Mouse (Mus musculus) embryonic facial prominence, embryonic 11.5 days (tissue): ENCODE results near the gene Abhd12. TPM values are rescaled to one million over a fixed set of nuclear protein-coding genes. Genes with fewer than 3 reads are reported as not detected.

Experiments
- ATAC-seq: fragments of 200-750 bp; cut with Nextera tagmentation; replicated peaks from 2 replicates; pipeline ENCODE4 v1.8.0; 2017; ENCODE audit warnings: low read depth; ENCODE audit not compliant: insufficient number of reproducible peaks, low FRiP score, low TSS enrichment
- DNase-seq: peaks from one replicate; pipeline ENCODE4 v3.0.0-alpha.2; 2015; ENCODE audit warnings: low spot score
- H3K27ac ChIP-seq: fragments of 300-500 bp; sonication (generic); replicated peaks from 2 replicates; pipeline ENCODE4 v1.5.1; 2014; ENCODE audit warnings: mild to moderate bottlenecking, low read depth, low read length, control low read depth
- H3K27me3 ChIP-seq: fragments of 300-500 bp; sonication (generic); 2 replicates; pipeline ENCODE4 v1.6.1; 2014; ENCODE audit warnings: mild to moderate bottlenecking, low read length, moderate library complexity, mixed read lengths; ENCODE audit not compliant: control insufficient read depth, insufficient read depth
- H3K36me3 ChIP-seq: fragments of 300-500 bp; sonication (generic); replicated peaks from 2 replicates; pipeline ENCODE4 v1.6.1; 2014; ENCODE audit warnings: low read depth, mild to moderate bottlenecking, low read length, moderate library complexity, mixed read lengths; ENCODE audit not compliant: control insufficient read depth, insufficient read depth
- H3K4me1 ChIP-seq: fragments of 300-500 bp; sonication (generic); 2 replicates; pipeline ENCODE4 v1.6.1; 2014; ENCODE audit warnings: low read length, mixed read lengths; ENCODE audit not compliant: control insufficient read depth, insufficient read depth
- H3K4me2 ChIP-seq: fragments of 300-500 bp; sonication (generic); 2 replicates; pipeline ENCODE4 v1.6.1; 2014; ENCODE audit warnings: low read depth, mild to moderate bottlenecking, control low read depth, low read length, moderate library complexity
- H3K4me3 ChIP-seq: fragments of 300-500 bp; sonication (generic); 2 replicates; pipeline ENCODE4 v1.5.1; 2014; ENCODE audit warnings: low read depth, low read length, control low read depth
- H3K9ac ChIP-seq: fragments of 300-500 bp; sonication (generic); replicated peaks from 2 replicates; pipeline ENCODE4 v1.6.1; 2014; ENCODE audit warnings: mild to moderate bottlenecking, control low read depth, low read length
- H3K9me3 ChIP-seq: fragments of 300-500 bp; sonication (generic); replicated peaks from 2 replicates; pipeline ENCODE4 v1.6.1; 2016; ENCODE audit warnings: mild to moderate bottlenecking, low read length, inconsistent platforms, mixed read lengths; ENCODE audit not compliant: control insufficient read depth
- WGBS: fragments of 180-500 bp; shearing (Covaris S2); extraction: QIAGEN DNeasy Blood & Tissue Kit; methylation state at CpG from one replicate; pipeline ENCODE4 v1.1.7; 2014; 5-methylcytosine and 5-hydroxymethylcytosine counted together
- polyA plus RNA-seq: library from polyadenylated mRNA; unstranded; fragments of >200 nt; fragmentation: Nextera tagmentation; extraction: Ambion mirVana; gene quantifications from 2 replicates; pipeline ENCODE4 v1.2.1, GENCODE M21; 2014

The Abhd12 gene
- polyA plus RNA-seq, 1 experiment from 2014 or later = 54.9 TPM

DNA sequence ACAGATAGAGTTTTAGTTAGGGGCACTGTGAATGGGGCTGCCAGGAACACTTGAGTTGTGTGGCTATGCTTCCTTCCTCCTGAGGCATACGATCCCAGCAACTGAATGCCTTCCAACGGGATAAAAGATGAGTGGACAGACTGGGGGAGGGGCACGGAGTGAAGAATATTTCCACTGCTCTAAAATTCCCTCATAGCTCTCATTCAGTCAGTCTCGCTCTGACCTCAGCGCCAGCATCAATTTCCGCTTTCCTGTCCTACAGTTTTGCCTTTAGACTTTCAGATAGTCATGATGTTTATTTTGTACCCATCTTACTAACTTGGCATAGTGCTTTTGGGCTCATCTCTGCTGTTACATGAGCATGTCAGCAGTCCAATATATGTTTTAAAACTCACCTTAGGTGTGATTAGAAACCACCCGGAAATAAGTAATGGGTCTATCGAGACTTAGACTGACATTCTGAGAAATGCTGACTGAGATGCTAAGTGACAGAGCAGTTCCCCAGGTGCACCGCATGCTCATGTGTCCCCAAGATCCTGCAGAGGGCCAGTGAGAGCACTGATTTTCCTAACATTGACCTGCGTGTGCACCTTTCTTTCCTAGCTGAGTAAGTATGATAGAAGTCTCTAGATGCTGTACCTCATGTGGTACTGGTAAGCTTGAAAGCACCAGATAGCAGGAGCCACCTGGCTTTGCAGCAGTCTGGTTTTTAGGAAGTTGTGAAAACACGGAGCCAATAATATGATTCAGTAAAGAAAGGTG lies 44.7 kb downstream of the Abhd12 start:
- H3K9me3 ChIP-seq = no peaks in the 10 kb centered on the region
- H3K4me2 ChIP-seq = no peak overlapping the region
- H3K4me3 ChIP-seq = no peak overlapping the region
- ATAC-seq = no peak
- no peak overlapping the region for H3K9ac ChIP-seq
- no peaks in the 10 kb centered on the region for H3K27me3 ChIP-seq
- H3K4me1 ChIP-seq = no peaks in the 10 kb centered on the region
- DNase-seq = no peak
- 80% methylated on average over 11 of the region's 11 CpGs for WGBS
- H3K27ac ChIP-seq = no peak overlapping the region
- H3K36me3 ChIP-seq = no peaks in the 10 kb centered on the region

DNA sequence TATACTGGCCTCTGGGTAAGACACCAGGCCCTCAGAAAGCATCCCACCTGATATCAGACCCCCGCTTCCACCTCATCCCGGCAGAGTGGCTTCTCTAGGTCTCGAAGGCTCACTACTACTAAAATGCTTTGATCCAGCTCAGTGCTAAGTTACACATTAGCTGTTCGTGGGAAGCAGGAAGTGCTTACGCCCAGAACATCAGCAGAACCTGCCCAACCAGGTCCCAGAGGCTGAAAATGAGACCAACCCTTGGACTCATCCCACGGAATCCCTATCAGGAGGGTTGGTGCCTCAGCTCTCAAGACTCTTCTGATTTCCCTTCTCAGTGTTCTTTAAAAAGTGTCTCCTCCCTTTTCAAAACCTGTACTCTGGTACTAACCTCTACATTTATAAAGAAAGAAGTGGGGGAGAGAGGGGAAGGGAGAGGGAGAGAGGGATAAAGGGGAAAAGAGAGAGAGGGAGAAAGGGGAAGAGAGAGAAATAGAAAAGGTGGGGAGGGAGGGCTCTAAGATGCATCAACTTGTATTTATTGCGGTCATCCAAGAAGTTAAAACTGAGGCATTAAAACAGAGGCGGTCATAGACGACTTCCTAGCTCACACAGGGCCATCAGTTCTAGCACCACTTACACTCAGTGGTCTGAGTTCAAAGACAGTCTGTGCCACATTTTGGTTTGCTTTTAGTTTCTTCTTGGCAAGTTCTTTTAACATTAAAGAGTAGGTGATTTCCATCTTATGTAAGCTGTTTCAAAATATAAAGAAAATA lies 45.6 kb downstream of the Abhd12 start:
- 92% methylated on average over 9 of the region's 9 CpGs for WGBS

DNA sequence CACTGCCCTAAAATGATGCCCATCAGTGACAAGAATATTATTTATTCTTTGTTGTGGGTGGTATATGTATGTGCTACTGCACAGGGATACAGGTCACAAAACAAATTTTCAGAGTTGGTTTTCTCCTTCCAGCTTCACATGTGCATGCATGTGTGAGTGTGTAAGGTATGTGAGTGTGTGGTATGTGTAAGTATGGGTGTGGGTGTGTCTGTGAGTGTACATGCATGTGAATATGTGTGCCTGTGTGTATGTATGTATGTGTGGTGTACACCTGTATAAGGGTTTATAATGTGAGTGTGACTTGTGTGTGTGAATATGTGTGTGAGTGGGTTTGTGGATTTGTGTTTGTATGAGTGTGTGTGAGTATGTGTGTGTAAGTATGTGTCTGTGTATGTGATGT lies 49.4 kb downstream of the Abhd12 start:
- Histone ChIP-seq H3K27ac (no peak overlapping the region), H3K4me3 (no peak overlapping the region), H3K36me3 (no peaks in the 10 kb centered on the region), H3K27me3 (no peaks in the 10 kb centered on the region), H3K9ac (no peak overlapping the region), H3K4me2 (no peak overlapping the region), H3K9me3 (no peaks in the 10 kb centered on the region), H3K4me1 (no peaks in the 10 kb centered on the region)
- DNase-seq (no peak), ATAC-seq (no peak)

More for the DNA sequence above, 45.6 kb downstream of the Abhd12 start:
- no peak overlapping the region for H3K27ac ChIP-seq
- H3K9ac ChIP-seq = no peak overlapping the region
- H3K9me3 ChIP-seq = no peaks in the 10 kb centered on the region
- no peaks in the 10 kb centered on the region for H3K27me3 ChIP-seq
- H3K4me3 ChIP-seq = no peak overlapping the region
- ATAC-seq (no peak), DNase-seq (no peak)
- H3K4me2 ChIP-seq = no peak overlapping the region
- no peaks in the 10 kb centered on the region for H3K36me3 ChIP-seq
- H3K4me1 ChIP-seq = no peaks in the 10 kb centered on the region

DNA sequence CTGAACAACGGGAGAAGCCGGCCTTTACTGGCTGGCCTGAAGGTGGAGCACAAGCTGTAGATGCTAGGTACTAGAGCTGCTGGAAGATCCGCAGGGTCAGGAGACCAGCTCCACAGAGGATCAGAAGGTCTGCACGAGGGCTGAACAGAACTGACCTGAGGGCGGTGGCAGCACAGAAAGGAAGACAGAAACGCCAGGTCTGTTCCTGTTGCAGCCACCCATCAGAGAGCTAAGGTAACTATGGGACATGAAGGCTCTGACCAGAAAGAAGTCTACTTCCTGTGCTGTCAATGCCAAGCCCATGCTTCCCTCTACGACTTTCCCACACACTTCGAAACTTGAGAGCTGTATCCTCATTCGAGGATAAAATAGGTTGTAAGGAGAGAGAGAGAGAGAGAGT lies 53.3 kb downstream of the Abhd12 start:
- Histone ChIP-seq H3K27ac (no peak overlapping the region), H3K9ac (no peak overlapping the region), H3K4me2 (no peak overlapping the region), H3K36me3 (no peaks in the 10 kb centered on the region), H3K4me3 (no peak overlapping the region), H3K9me3 (no peaks in the 10 kb centered on the region), H3K4me1 (no peaks in the 10 kb centered on the region), H3K27me3 (no peaks in the 10 kb centered on the region)
- DNase-seq (no peak), ATAC-seq (no peak)
- WGBS = 82% methylated on average over 9 of the region's 9 CpGs

DNA sequence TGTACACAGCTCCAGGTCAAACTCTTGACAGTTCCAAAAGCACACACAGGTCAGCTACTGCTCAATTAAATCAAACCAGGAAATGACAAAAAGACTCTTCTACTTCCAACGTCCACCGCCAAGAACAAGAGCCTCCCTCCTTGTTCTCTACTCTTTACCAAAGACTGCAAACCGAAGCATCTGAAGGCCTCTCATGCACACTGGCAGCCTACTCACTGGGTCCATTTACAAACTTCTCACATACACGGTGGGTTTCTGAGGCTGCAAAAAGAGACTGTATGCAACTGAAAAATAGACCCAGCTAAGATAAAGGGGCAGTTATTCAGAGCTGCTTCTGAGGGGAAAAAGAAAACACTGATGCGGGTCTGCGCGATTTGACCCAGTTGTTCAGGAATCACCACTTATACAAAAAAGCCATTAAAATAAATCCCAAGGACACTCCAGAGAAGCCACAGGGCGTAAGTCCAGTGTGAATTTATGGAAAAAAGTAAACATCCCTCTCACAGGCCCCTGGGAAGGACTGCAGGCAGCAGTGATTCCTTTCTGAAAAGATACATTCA lies 57.0 kb downstream of the Abhd12 start:
- Histone ChIP-seq H3K27ac (no peak overlapping the region), H3K4me2 (no peak overlapping the region), H3K4me3 (no peak overlapping the region), H3K9ac (no peak overlapping the region), H3K9me3 (no peaks in the 10 kb centered on the region), H3K36me3 (no peaks in the 10 kb centered on the region), H3K27me3 (no peaks in the 10 kb centered on the region), H3K4me1 (no peaks in the 10 kb centered on the region)
- DNase-seq = no peak
- whole genome bisulfite sequencing = 78% methylated on average over 8 of the region's 8 CpGs
- ATAC-seq = no peak

DNA sequence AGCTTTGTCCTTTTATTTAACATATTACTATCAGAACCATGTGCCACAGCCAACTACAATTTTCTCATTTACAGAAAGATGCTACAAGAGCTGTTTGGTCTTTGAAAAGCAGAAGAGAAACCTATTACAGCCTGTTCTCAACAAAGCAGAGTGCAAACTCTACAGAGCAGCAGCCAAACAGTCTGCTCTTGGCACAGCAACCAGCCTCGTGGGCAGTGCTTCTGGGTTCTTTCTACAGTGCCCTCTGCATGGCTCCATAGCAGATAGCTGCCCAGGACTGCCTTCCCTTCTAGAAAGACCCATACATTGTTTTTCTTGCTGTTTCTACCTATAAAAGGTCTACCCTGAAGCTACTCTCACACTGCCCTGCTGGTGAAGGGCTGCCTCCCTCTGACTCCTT lies 59.7 kb downstream of the Abhd12 start:
- no peak for ATAC-seq
- H3K9ac ChIP-seq = no peak overlapping the region
- WGBS = 72% methylated on average over 1 of the region's 1 CpGs

DNA sequence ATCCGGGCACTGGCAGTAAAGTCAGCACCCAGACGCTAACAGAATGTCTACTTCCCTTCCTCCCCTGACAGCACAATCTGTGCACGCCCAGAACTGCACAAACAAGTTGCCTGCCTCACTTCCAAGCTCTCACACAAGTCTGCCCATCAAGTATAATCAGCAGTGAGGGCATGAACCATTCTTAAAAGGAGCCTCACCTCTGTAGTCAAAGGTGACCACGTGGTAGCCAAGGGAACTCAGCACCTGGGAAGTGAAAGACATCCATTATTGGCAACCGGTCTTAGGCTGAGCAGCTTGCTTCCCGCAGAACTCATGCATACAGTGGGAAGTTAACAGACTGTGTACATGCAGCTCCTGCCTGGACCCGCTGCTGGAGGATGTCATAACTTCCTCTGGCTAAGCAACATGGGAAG lies 62.5 kb downstream of the Abhd12 start:
- no peak overlapping the region for H3K4me3 ChIP-seq
- WGBS = 87% methylated on average over 7 of the region's 7 CpGs
- no peaks in the 10 kb centered on the region for H3K4me1 ChIP-seq
- no peaks in the 10 kb centered on the region for H3K27me3 ChIP-seq
- no peak for DNase-seq
- ATAC-seq = no peak
- no peak overlapping the region for H3K27ac ChIP-seq
- no peak overlapping the region for H3K9ac ChIP-seq
- no peak overlapping the region for H3K4me2 ChIP-seq
- H3K36me3 ChIP-seq = no peaks in the 10 kb centered on the region
- H3K9me3 ChIP-seq = no peaks in the 10 kb centered on the region

More for the DNA sequence above, 59.7 kb downstream of the Abhd12 start:
- H3K27me3 ChIP-seq = no peaks in the 10 kb centered on the region
- no peak overlapping the region for H3K27ac ChIP-seq
- no peaks in the 10 kb centered on the region for H3K9me3 ChIP-seq
- no peak overlapping the region for H3K4me3 ChIP-seq
- H3K4me2 ChIP-seq = no peak overlapping the region
- H3K4me1 ChIP-seq = no peaks in the 10 kb centered on the region
- H3K36me3 ChIP-seq = no peaks in the 10 kb centered on the region
- no peak for DNase-seq

DNA sequence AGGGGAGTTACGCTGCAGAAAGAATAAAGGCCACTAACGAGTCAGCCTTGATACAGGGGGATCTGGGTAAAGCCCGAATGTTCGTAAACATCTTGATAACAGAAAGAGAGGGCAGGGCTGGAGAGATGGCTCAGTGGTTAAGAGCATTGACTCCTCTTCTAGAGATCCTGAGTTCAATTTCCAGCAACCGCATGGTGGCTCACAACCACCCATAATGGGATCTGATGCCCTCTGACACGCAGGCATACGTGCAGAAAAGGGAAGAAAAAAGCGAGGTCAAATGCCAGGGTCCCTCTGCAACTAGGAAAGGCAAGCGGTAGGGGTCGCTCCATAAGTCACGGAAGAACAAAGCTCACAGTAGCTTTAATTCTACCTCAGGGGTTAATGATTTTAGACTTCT lies 63.4 kb downstream of the Abhd12 start:
- 73% methylated on average over 11 of the region's 11 CpGs for WGBS
- no peaks in the 10 kb centered on the region for H3K9me3 ChIP-seq
- no peak overlapping the region for H3K9ac ChIP-seq
- no peak for DNase-seq
- H3K4me1 ChIP-seq = no peaks in the 10 kb centered on the region
- no peaks in the 10 kb centered on the region for H3K27me3 ChIP-seq
- no peak overlapping the region for H3K27ac ChIP-seq
- no peak overlapping the region for H3K4me2 ChIP-seq
- no peak overlapping the region for H3K4me3 ChIP-seq
- H3K36me3 ChIP-seq = no peaks in the 10 kb centered on the region
- no peak for ATAC-seq
